Mouse (Mus musculus) heart, embryonic 16.5 days (tissue): ENCODE measurements around the gene 4932438A13Rik. TPM values are rescaled to one million over a fixed set of nuclear protein-coding genes. Genes with fewer than 3 reads are reported as not detected.

ENCODE experiments used
- ATAC-seq: fragments of 200-750 bp; cut with Nextera tagmentation; replicated peaks from 2 replicates; pipeline ENCODE4 v1.8.0; 2017; ENCODE audit warnings: moderate number of reproducible peaks; ENCODE audit not compliant: insufficient read depth, low FRiP score; ENCODE audit errors: extremely low read depth
- H3K27ac ChIP-seq: fragments of 300-500 bp; sonication (generic); 2 replicates; pipeline ENCODE4 v1.5.1; 2014; ENCODE audit warnings: mild to moderate bottlenecking, low read length, control low read depth, moderate library complexity
- H3K27me3 ChIP-seq: fragments of 300-500 bp; sonication (generic); 2 replicates; pipeline ENCODE4 v1.6.1; 2014; ENCODE audit warnings: low read length, mixed read lengths; ENCODE audit not compliant: control insufficient read depth, insufficient read depth
- H3K36me3 ChIP-seq: fragments of 300-500 bp; sonication (generic); 2 replicates; pipeline ENCODE4 v1.6.1; 2014; ENCODE audit not compliant: control insufficient read depth, insufficient read depth
- H3K4me1 ChIP-seq: fragments of 300-500 bp; sonication (generic); 2 replicates; pipeline ENCODE4 v1.6.1; 2014; ENCODE audit warnings: low read length, mixed read lengths; ENCODE audit not compliant: control insufficient read depth, insufficient read depth
- H3K4me2 ChIP-seq: fragments of 300-500 bp; sonication (generic); 2 replicates; pipeline ENCODE4 v1.6.1; 2014; ENCODE audit warnings: low read depth, mild to moderate bottlenecking, control low read depth, low read length
- H3K4me3 ChIP-seq: fragments of 300-500 bp; sonication (generic); 2 replicates; pipeline ENCODE4 v1.5.1; 2014; ENCODE audit warnings: mild to moderate bottlenecking, control low read depth, low read length
- H3K9ac ChIP-seq: fragments of 300-500 bp; sonication (generic); 2 replicates; pipeline ENCODE4 v1.6.1; 2014; ENCODE audit warnings: low read length, control low read depth
- H3K9me3 ChIP-seq: fragments of 300-500 bp; sonication (generic); replicated peaks from 2 replicates; pipeline ENCODE4 v1.6.1; 2016; ENCODE audit warnings: low read length; ENCODE audit not compliant: control insufficient read depth
- WGBS: fragments of 180-500 bp; shearing (Covaris S2); extraction: QIAGEN DNeasy Blood & Tissue Kit; methylation state at CpG from one replicate; pipeline ENCODE4 v1.1.7; 2014; 5-methylcytosine and 5-hydroxymethylcytosine counted together
- polyA plus RNA-seq: library from polyadenylated mRNA; unstranded; fragments of >200 nt; fragmentation: Nextera tagmentation; extraction: Ambion mirVana; gene quantifications from 2 replicates; pipeline ENCODE4 v1.2.1, GENCODE M21; 2015

Gene 4932438A13Rik
- polyA plus RNA-seq = 36.2 and 36.4 TPM in 2 replicates

DNA sequence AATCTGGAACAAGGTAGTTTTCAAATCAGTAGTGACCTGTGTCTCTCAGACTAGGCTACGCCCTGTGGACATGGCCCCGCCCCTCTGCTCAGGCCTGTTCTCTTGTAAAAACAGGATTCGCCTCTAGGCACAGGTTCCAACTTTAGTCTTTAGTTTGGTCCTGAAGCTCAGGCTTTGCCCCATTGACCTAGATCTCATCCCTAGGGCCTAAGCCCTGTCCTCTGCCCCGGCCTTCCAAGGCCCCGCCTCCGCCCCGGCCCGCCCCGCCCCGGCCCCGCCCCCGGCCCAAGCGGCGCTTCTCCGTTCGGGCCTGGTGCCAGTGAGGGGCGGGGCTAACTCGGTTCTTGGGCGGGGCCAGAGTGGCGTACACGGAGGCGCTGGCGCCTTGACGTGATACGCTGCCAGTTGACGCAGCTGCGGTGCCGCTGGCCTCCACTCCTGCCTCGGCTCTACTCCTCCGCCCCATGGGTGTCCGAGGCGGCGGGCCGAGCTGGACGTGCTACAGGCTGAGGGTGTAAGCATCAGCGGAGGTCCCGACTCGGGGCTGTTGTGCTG, at the start of gene 4932438A13Rik:
Gene 4932438A13Rik (plus strand): TSS at position 384 of the 555 bp plus-strand sequence.
- WGBS = 4% methylated on average over 37 of the region's 38 CpGs
- peak; percentile 96 for ATAC-seq

GRCm38 (mm10) chr3:36816633-36817032, 46.3 kb upstream of the 4932438A13Rik start:
- Histone ChIP-seq H3K27ac (no peak overlapping the region), H3K9me3 (no peaks in the 10 kb centered on the region), H3K4me1 (no peaks in the 10 kb centered on the region; the same call in 1 of the 2 replicates), H3K4me3 (no peak overlapping the region), H3K9ac (no peak overlapping the region), H3K4me2 (no peak overlapping the region), H3K36me3 (no peaks in the 10 kb centered on the region), H3K27me3 (no peaks in the 10 kb centered on the region)
- WGBS = 78% methylated on average over 5 of the region's 5 CpGs
- ATAC-seq = no peak

More for the DNA sequence above, at the start of gene 4932438A13Rik:
- Histone ChIP-seq H3K27me3 (no peaks in the 10 kb centered on the region), H3K9me3 (no peaks in the 10 kb centered on the region), H3K27ac (peak within 1 kb of the TSS; percentile 88), H3K4me3 (peak within 1 kb of the TSS; percentile 72), H3K4me2 (peak within 1 kb of the TSS; percentile 79), H3K9ac (peak within 1 kb of the TSS; percentile 83), H3K4me1 (peaks cover 6% of the 10 kb centered on the region; the same call in 1 of the 2 replicates), H3K36me3 (peaks cover 23% of the 10 kb centered on the region)

- Histone ChIP-seq H3K36me3 (no peaks in the 10 kb centered on the region), H3K9ac (no peak overlapping the region), H3K9me3 (no peaks in the 10 kb centered on the region), H3K27ac (no peak overlapping the region), H3K4me1 (no peaks in the 10 kb centered on the region; the same call in 1 of the 2 replicates), H3K4me3 (no peak overlapping the region), H3K4me2 (no peak overlapping the region), H3K27me3 (no peaks in the 10 kb centered on the region)
- 44% methylated on average over 7 of the region's 7 CpGs for WGBS
- peak; percentile 58 for ATAC-seq
Observed at GRCm38 (mm10) chr3:36819402-36819801, 43.5 kb upstream of the 4932438A13Rik start.

DNA sequence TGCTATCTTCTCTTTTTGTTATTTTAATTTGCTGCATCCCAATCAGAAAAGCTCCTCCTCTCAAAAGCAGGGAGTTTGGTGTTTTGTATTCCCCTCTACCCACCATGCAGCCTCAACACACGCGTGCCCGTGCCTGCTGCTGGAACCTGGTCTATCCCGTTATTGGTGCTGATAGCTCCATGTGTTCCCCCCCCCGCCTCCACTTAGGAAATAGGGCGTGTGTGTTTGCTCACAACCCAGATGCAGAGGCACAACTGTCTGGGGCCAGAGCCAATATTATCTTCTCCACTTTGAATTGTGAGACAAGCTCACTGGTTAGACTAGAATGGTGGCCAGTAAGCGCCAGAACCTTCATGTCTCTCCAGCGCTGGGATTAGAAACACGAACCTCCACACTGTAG, 41.9 kb upstream of the 4932438A13Rik start:
- Histone ChIP-seq H3K9me3 (no peaks in the 10 kb centered on the region), H3K9ac (no peak overlapping the region), H3K4me1 (no peaks in the 10 kb centered on the region; the same call in 1 of the 2 replicates), H3K27ac (no peak overlapping the region), H3K4me2 (no peak overlapping the region), H3K27me3 (no peaks in the 10 kb centered on the region), H3K36me3 (no peaks in the 10 kb centered on the region), H3K4me3 (no peak overlapping the region)
- WGBS = 73% methylated on average over 9 of the region's 9 CpGs
- ATAC-seq = no peak

DNA sequence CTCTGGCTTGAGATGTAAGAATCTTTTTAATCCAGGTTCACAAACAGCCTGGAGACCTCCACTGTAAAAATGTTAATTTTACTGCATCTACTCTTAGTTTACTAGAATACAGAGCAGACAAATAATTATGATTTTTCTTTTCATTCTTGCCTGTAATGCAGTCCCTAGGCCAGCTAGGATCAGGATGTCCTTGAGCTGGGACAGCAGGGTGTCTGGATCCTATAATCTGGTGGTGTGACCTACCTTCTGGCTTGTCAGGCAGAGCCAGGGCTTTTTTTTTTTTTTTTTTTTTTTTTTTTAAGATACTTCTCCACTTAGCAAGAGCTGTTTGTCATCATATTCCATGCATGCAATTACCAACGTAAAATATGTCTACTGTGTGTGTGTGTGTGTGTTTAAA, 37.8 kb upstream of the 4932438A13Rik start:
- Histone ChIP-seq H3K4me1 (no peaks in the 10 kb centered on the region), H3K36me3 (no peaks in the 10 kb centered on the region), H3K27ac (no peak overlapping the region), H3K9me3 (no peaks in the 10 kb centered on the region), H3K27me3 (no peaks in the 10 kb centered on the region), H3K4me3 (no peak overlapping the region), H3K9ac (no peak overlapping the region), H3K4me2 (no peak overlapping the region)
- 53% methylated on average over 1 of the region's 1 CpGs for WGBS
- no peak for ATAC-seq

- no peak overlapping the region for H3K4me2 ChIP-seq
- no peaks in the 10 kb centered on the region for H3K9me3 ChIP-seq
- H3K27me3 ChIP-seq = no peaks in the 10 kb centered on the region
- no peak overlapping the region for H3K9ac ChIP-seq
- no peaks in the 10 kb centered on the region for H3K4me1 ChIP-seq
- 72% methylated on average over 4 of the region's 4 CpGs for WGBS
- ATAC-seq = no peak
- H3K36me3 ChIP-seq = no peaks in the 10 kb centered on the region
- no peak overlapping the region for H3K4me3 ChIP-seq
- no peak overlapping the region for H3K27ac ChIP-seq
Observed at GRCm38 (mm10) chr3:36825554-36825953, 37.4 kb upstream of the 4932438A13Rik start.

DNA sequence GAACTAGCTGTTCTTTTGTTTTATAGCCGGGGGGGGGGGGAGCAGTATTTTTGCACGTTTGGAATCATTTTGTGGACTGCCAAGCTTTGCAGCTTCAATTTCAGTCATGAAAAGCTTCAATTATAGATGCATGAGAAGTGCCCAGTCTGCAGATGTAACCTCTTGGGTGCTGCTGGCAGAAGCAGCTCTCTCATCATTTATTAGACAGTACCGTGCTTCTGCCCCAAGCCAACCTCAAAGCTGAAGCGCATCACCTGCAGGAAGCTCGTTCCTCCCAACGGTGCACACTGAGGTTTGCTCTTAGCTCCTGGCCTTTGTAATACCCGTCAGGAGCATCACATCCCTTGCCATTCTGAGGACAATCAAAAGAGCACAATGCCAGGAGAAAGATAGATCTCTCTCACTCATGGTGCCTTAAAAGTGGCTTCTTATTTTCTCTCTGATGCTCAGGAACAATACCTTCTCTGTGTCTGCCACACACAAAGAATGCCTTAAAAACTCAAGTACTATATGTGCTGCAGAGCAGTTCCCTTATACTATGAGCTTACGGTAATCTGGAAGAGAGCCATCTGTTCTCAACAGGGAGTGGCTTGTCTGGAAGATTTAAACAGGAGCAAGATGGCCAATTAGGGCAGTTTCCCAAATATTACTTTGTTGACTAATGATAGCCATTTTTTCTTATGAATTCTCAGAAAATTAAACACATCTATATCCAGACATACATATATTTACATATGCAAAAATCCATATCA, 35.5 kb upstream of the 4932438A13Rik start:
- no peak overlapping the region for H3K4me2 ChIP-seq

GRCm38 (mm10) chr3:36830218-36830617, 32.7 kb upstream of the 4932438A13Rik start:
- Histone ChIP-seq H3K27me3 (no peaks in the 10 kb centered on the region), H3K9me3 (no peaks in the 10 kb centered on the region), H3K27ac (no peak overlapping the region), H3K4me1 (no peaks in the 10 kb centered on the region), H3K4me2 (no peak overlapping the region), H3K9ac (no peak overlapping the region), H3K36me3 (no peaks in the 10 kb centered on the region), H3K4me3 (no peak overlapping the region)
- 91% methylated on average over 3 of the region's 3 CpGs for WGBS
- no peak for ATAC-seq

More for the DNA sequence above, 35.5 kb upstream of the 4932438A13Rik start:
- no peak overlapping the region for H3K27ac ChIP-seq
- WGBS = 55% methylated on average over 8 of the region's 8 CpGs
- H3K36me3 ChIP-seq = no peaks in the 10 kb centered on the region
- no peaks in the 10 kb centered on the region for H3K4me1 ChIP-seq
- ATAC-seq = no peak
- H3K4me3 ChIP-seq = no peak overlapping the region
- H3K9me3 ChIP-seq = no peaks in the 10 kb centered on the region
- H3K9ac ChIP-seq = no peak overlapping the region
- no peaks in the 10 kb centered on the region for H3K27me3 ChIP-seq

- H3K27ac ChIP-seq = no peak overlapping the region
- no peak overlapping the region for H3K4me2 ChIP-seq
- no peaks in the 10 kb centered on the region for H3K4me1 ChIP-seq
- 79% methylated on average over 4 of the region's 4 CpGs for WGBS
- H3K36me3 ChIP-seq = no peaks in the 10 kb centered on the region
- H3K9ac ChIP-seq = no peak overlapping the region
- no peaks in the 10 kb centered on the region for H3K9me3 ChIP-seq
- ATAC-seq = no peak
- H3K4me3 ChIP-seq = no peak overlapping the region
- H3K27me3 ChIP-seq = no peaks in the 10 kb centered on the region
Observed at GRCm38 (mm10) chr3:36834426-36834825, 28.5 kb upstream of the 4932438A13Rik start.
